Mouse (Mus musculus): ENCODE measurements at regions not wholly inside any gene's neighbourhood (a gene's known extent, or its start where the extent isn't known, plus 50 kb on each side); places are given as distances from the start of the nearest gene placed in this dataset.

- TF ChIP-seq CTCF (IDR thresholded peaks at IDR 0.05) (no peak), EP300 (IDR thresholded peaks at IDR 0.05) (no peak)
Measured at GRCm38 (mm10) chr2:146581220-146581619, 69.1 kb upstream of the Ralgapa2 start.

All from lung, postnatal 0 days (tissue).